Mouse (Mus musculus): ENCODE data around the gene Gm8897. TPM values are rescaled to one million over a fixed set of nuclear protein-coding genes. Genes with fewer than 3 reads are reported as not detected.
"Not testable (repeated sequence)": the region's sequence is repeated elsewhere in the genome, so short reads cannot be mapped to it uniquely, and the experiment has no call there.

The Gm8897 gene
- total RNA-seq (2021) = not detected

DNA sequence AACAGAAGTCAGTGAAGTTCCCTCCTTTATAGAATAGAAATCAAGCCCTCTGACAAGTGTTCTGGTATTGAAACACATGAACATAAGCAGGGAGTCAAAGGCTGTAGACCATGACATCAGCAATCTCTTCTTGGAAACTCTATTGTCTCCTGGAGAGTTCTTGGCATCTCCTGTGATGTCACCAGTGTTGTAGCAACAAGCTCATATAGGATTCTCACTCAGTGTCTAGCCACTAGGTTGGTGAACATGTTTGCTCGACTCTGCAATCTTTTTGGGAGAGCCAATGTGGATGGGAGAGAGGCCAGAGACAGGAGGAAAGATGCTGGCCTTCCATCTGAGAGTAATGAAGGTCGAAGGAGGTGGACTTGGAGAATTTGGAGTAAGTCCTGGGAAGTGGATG lies at the start of gene Gm8897:
TSS of gene Gm8897 (plus strand) at position 301 of the 400 bp plus-strand sequence.
- DNase-seq; intact Hi-C loops (cut with DNase I): not testable (repeated sequence)

DNA sequence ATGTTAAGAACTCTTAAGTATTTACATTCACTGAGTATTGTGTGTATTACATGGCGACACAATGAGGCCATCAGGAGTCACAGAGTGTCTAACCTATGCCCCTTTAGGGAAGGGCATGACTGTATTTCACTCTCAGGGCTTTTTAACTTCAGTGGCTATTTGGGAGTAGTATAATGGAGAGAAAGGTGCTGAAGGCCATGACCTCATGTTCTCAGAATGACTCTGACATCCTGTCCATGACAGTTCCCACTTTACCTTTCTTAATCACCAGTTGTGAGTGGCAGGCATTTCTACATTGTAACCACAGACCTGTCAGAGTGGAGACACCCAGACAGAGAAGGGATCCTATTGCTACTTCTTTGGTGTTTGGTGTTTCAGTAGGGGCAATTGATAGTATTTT lies 473 bp downstream of the Gm8897 start:
- DNase-seq; intact Hi-C loops (cut with DNase I): not testable (repeated sequence)

Other genes starting within 250 kb of the Gm8897 start
- gene Gm5861, start 233.3 kb upstream of the Gm8897 start, total RNA-seq (2021) = not detected
- not detected for gene Gm8890, start 160.4 kb upstream of the Gm8897 start, total RNA-seq (2021)
- gene Speer1, start 74.9 kb upstream of the Gm8897 start, total RNA-seq (2021) = not detected
- gene Gm8906, start 86.3 kb downstream of the Gm8897 start, total RNA-seq (2021) = not detected
- not detected for gene Gm6460, start 178.5 kb downstream of the Gm8897 start, total RNA-seq (2021)